Mouse (Mus musculus) heart, postnatal 0 days (tissue): ENCODE results near the gene Tmem132d.

ENCODE experiments used
- CTCF ChIP-seq: IDR thresholded peaks from 2 replicates; pipeline ENCODE4 v1.5.1; 2016; ENCODE audit warnings: antibody characterized with exemption, control low read depth, low read depth
- EP300 ChIP-seq: IDR thresholded peaks from 2 replicates; pipeline ENCODE4 v1.6.1; 2016; ENCODE audit warnings: antibody characterized with exemption, low read depth

GRCm38 (mm10) chr5:127865157-127865556, 567.7 kb downstream of the Tmem132d start:
- TF ChIP-seq CTCF: no peak
- TF ChIP-seq EP300: no peak
